ENCODE assay signal across 24 mouse cellular contexts in the genomic region with DNA sequence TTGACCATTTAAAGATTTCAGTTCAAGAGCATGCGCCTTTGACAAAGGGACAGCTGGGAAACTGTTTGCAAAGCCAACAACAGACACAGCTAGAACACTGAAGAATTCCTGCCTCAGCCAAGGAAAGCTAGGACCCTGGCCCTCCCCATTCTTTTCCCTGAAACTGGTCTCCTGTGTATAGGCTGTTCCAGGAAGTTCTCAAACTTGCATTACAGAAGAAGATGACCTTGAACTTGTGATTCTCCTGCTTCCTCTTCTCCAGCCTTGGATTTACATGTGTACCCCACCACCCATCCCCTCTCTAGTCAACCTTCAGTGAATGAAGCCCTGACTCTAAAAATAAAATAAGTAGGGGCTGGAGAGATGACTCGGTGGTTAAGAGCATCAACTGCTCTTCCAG. TPM values are rescaled to one million over a fixed set of nuclear protein-coding genes. Genes with fewer than 3 reads are reported as not detected.
DNase-seq lines count a peak whose midpoint lies in the region; ATAC-seq lines count a peak whose summit lies in the region.
"Had no signal": no experiment of that assay in that cellular context is flagged by ENCODE, and none has a peak within 500 bp of the region (broad histone marks: within the 10 kb centered on the region; RNA-seq: fewer than 3 reads in every experiment).

No protein-coding gene starts in this region.

- DNase-seq in ES-CJ7 (ENCODE audit: low read depth, low spot score), result peak; percentile 71
- DNase-seq in R1 (ENCODE audit: low read depth, low spot score), result peak; percentile 83
- peak; percentile 50 for DNase-seq in ZHBTc4 (ENCODE audit: low read depth, low spot score)
- no peak for DNase-seq in forebrain, embryonic 14.5 days (ENCODE audit: low spot score)
- no peak for DNase-seq in left cerebral cortex, adult 9 months (ENCODE audit: low spot score in 2 of 2)
- no peak for DNase-seq in cerebellum, postnatal 10 days
- DNase-seq: adrenal gland, adult 2 months; adrenal gland, adult 8-10 months; adrenal gland, postnatal 10 days; adrenal gland, postnatal 14 days; adrenal gland, postnatal 25 days; adrenal gland, postnatal 36 days; B cell, adult 2 months; cerebellum, adult 11 months; cerebellum, adult 11-12 months; cerebellum, adult 18-20 months; cerebellum, adult 2 months; cerebellum, adult 8-10 months; cerebellum, adult 9-10 months had no signal

- H3K27ac ChIP-seq in forebrain, embryonic 14.5 days (ENCODE audit: low read depth, low read length), result no peak overlapping the region

- WGBS in forebrain, embryonic 14.5 days, result 87% methylated on average over 2 of the region's 2 CpGs

- H3K4me1 ChIP-seq in forebrain, embryonic 14.5 days (ENCODE audit: control insufficient read depth, insufficient read depth, low read length), result no peaks in the 10 kb centered on the region

- H3K4me3 ChIP-seq in forebrain, embryonic 14.5 days (ENCODE audit: low read depth, low read length), result no peak overlapping the region

- H3K9ac ChIP-seq in forebrain, embryonic 14.5 days (ENCODE audit: low read length), result no peak overlapping the region

- no peak for ATAC-seq in forebrain, embryonic 14.5 days
- ATAC-seq: activated CD4-positive, CD25-positive, alpha-beta regulatory T cell, adult 4 months; CD4-positive, CD25-positive, alpha-beta regulatory T cell, adult 4 months; Patski had no signal

- H3K4me2 ChIP-seq in forebrain, embryonic 14.5 days (ENCODE audit: low read length), result no peak overlapping the region

- no peaks in the 10 kb centered on the region for H3K9me3 ChIP-seq in forebrain, embryonic 14.5 days (replicated peaks; ENCODE audit: control insufficient read depth, low read length)
- H3K9me3 ChIP-seq: G1E had no signal

- H3K27me3 ChIP-seq in forebrain, embryonic 14.5 days (replicated peaks; ENCODE audit: control insufficient read depth, insufficient read depth, low read length), result no peaks in the 10 kb centered on the region
- H3K27me3 ChIP-seq: CH12.LX had no signal

- H3K36me3 ChIP-seq in forebrain, embryonic 14.5 days (ENCODE audit: control insufficient read depth, insufficient read depth, low read length), result no peaks in the 10 kb centered on the region
- H3K36me3 ChIP-seq: G1E had no signal

RNA-seq across cellular contexts. Expression of gene Arpin, which starts 40.2 kb away (rescaled TPM):
- 16.0 and 17.3 TPM in 2 replicates for polyA plus RNA-seq in forebrain, embryonic 14.5 days (2014; fragmentation: Nextera tagmentation; extraction: Ambion mirVana)
- polyA plus RNA-seq: activated CD4-positive, CD25-positive, alpha-beta regulatory T cell, adult 4 months; CD4-positive, CD25-positive, alpha-beta regulatory T cell, adult 4 months; G1E had no signal

RNA-seq across cellular contexts. Expression of gene Zfp710, which starts 49.3 kb away (rescaled TPM):
- 17.6 and 18.3 TPM in 2 replicates for polyA plus RNA-seq in forebrain, embryonic 14.5 days (2014; fragmentation: Nextera tagmentation; extraction: Ambion mirVana)

RNA-seq across cellular contexts. Expression of gene Ap3s2, which starts 54.9 kb away (rescaled TPM):
- 50.5 and 52.5 TPM in 2 replicates for polyA plus RNA-seq in forebrain, embryonic 14.5 days (2014; fragmentation: Nextera tagmentation; extraction: Ambion mirVana)

Comparison
In these comparisons a context has a peak if more than half of its experiments do, and no peak if none do; other contexts are left out.
1. DNase-seq: peak in ES-CJ7 (single experiment), R1 (single experiment) and ZHBTc4 (single experiment); none in forebrain, embryonic 14.5 days (single experiment), left cerebral cortex, adult 9 months (0 of 2) and cerebellum, postnatal 10 days (0 of 2).